Mouse (Mus musculus) limb, embryonic 15.5 days (tissue): ENCODE results near the gene Cadm3. TPM values are rescaled to one million over a fixed set of nuclear protein-coding genes. Genes with fewer than 3 reads are reported as not detected.

ENCODE experiments used
- ATAC-seq: fragments of 200-750 bp; cut with Nextera tagmentation; 2 replicates; pipeline ENCODE4 v1.8.0; 2017; ENCODE audit warnings: low read depth, moderate TSS enrichment; ENCODE audit not compliant: insufficient number of reproducible peaks, low FRiP score, low TSS enrichment
- H3K27ac ChIP-seq: fragments of 300-500 bp; sonication (generic); 2 replicates; pipeline ENCODE4 v1.5.1; 2015; ENCODE audit warnings: moderate library complexity, mild to moderate bottlenecking, inconsistent platforms
- H3K27me3 ChIP-seq: fragments of 300-500 bp; sonication (generic); 2 replicates; pipeline ENCODE4 v1.6.1; 2015; ENCODE audit warnings: inconsistent platforms
- H3K36me3 ChIP-seq: fragments of 300-500 bp; sonication (generic); 2 replicates; pipeline ENCODE4 v1.6.1; 2015; ENCODE audit warnings: inconsistent platforms
- H3K4me1 ChIP-seq: fragments of 300-500 bp; sonication (generic); 2 replicates; pipeline ENCODE4 v1.6.1; 2015; ENCODE audit warnings: inconsistent platforms
- H3K4me2 ChIP-seq: fragments of 300-500 bp; sonication (generic); 2 replicates; pipeline ENCODE4 v1.6.1; 2015; ENCODE audit warnings: mild to moderate bottlenecking, inconsistent platforms
- H3K4me3 ChIP-seq: fragments of 300-500 bp; sonication (generic); 2 replicates; pipeline ENCODE4 v1.5.1; 2015; ENCODE audit warnings: mild to moderate bottlenecking, inconsistent platforms
- H3K9ac ChIP-seq: fragments of 300-500 bp; sonication (generic); 2 replicates; pipeline ENCODE4 v1.6.1; 2015; ENCODE audit warnings: inconsistent platforms
- H3K9me3 ChIP-seq: fragments of 300-500 bp; sonication (generic); 2 replicates; pipeline ENCODE4 v1.6.1; 2016; ENCODE audit warnings: inconsistent platforms
- WGBS: fragments of 180-500 bp; shearing (Covaris S2); methylation state at CpG from one replicate; pipeline ENCODE4 v1.1.7; 2015; 5-methylcytosine and 5-hydroxymethylcytosine counted together
- polyA plus RNA-seq: library from polyadenylated mRNA; unstranded; fragments of >200 nt; fragmentation: Nextera tagmentation; extraction: Ambion mirVana; gene quantifications from 2 replicates; pipeline ENCODE4 v1.2.1, GENCODE M21; 2015

The Cadm3 gene
- polyA plus RNA-seq, 1 experiment from 2014 or later: 1.1 TPM

DNA sequence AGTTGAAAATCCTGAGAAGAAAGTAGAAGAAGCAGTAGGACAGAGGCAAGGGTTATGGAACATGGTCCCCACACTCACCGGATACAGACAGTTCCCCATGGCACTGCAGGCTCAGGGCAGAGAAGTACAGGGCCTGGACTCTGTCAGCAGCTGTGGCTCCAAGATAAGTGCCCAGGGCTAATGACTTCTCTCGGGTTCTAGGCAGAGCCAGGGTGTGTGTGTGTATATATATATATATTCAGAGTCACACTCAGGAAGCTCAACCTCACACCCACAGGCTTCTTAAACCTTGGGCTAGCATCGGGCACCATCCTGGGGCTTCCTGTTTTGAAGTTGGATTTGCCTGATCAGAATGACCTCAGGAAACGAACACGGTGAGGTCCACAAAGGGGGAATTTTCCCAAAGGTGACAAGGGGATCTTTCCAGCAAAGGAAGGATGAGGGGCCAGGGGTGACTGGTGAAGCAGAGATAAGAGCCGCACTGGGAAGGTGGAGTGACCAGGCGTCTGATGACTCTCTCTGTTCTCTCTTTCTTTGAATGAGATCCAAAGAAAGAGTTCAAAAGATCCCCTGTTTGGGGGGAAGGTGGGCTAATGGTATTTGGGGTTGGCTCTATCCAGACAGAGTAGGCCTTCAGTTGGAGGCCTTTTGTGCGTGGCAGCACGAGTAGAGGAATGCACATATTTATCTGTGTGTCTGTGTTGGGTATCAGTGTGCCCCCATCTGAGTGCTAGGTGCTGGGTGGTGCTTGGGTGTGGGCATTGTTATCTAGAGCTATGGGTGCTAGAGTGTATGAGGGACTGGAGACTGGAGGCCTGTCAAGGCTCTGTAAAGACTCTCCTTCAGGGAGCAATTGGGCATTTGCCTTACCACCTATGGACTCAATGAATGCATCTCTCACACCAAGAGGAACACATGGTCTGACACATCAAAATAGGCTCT is 33.9 kb downstream of the Cadm3 start, which contains the start of gene Ackr1:
Gene Ackr1, minus strand, starts transcription at position 439 of the 942 bp plus-strand sequence.
- no peaks in the 10 kb centered on the region for H3K4me1 ChIP-seq
- no peak for ATAC-seq
- 68% methylated on average over 9 of the region's 9 CpGs for WGBS

DNA sequence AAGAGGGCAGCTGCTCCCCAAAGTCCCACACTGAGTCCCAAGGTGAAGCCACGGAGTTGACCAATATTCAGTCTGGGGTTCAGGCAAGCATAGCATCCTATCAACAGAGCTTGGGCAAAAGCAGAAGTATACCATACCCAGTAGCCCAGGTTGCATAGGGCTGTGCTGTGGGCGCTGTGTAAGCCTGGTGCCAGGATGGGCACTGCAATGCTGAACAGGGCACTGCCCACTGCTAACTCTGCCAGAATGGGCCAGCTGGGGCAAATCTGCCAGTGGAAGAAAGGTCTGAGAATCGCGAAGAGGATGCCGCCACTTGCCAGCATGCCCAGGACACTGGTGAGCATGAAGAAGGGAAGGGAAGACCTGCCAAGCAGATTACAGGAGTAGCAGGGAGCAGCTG is 35.1 kb downstream of the Cadm3 start:
- no peaks in the 10 kb centered on the region for H3K36me3 ChIP-seq
- no peak overlapping the region for H3K27ac ChIP-seq
- no peaks in the 10 kb centered on the region for H3K4me1 ChIP-seq
- no peak overlapping the region for H3K9ac ChIP-seq
- H3K27me3 ChIP-seq: no peaks in the 10 kb centered on the region
- WGBS: 85% methylated on average over 5 of the region's 5 CpGs
- H3K4me3 ChIP-seq: no peak overlapping the region
- H3K4me2 ChIP-seq: no peak overlapping the region
- ATAC-seq: no peak
- H3K9me3 ChIP-seq: no peaks in the 10 kb centered on the region

More for the DNA sequence above, 33.9 kb downstream of the Cadm3 start, which contains the start of gene Ackr1:
- Histone ChIP-seq H3K4me3 (no peak within 1 kb of the TSS), H3K36me3 (no peaks in the 10 kb centered on the region), H3K9me3 (no peaks in the 10 kb centered on the region), H3K27me3 (no peaks in the 10 kb centered on the region), H3K4me2 (no peak within 1 kb of the TSS), H3K9ac (no peak within 1 kb of the TSS), H3K27ac (no peak within 1 kb of the TSS)

DNA sequence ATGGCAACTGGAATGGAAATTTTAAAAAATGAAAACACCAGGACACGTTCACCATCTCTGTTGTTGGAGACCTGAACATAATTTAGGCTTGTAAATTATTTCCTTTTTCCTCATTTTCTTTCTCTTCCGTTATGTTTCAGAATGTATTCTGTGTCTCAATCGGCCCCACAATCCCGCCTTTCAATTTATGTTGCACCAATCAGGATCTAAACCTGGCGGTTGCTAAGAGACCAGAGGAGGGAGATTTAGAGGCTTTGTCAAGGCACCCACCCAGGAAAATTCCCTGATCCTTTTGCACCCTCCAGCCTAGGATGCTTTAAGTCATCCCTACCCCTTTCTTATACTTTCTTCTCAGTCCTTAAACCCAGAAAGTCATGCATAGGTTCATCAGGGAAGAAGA is 37.8 kb downstream of the Cadm3 start:
- Histone ChIP-seq H3K4me3 (no peak overlapping the region), H3K4me1 (no peaks in the 10 kb centered on the region), H3K4me2 (no peak overlapping the region), H3K9me3 (no peaks in the 10 kb centered on the region), H3K9ac (no peak overlapping the region), H3K27me3 (no peaks in the 10 kb centered on the region), H3K27ac (no peak overlapping the region), H3K36me3 (no peaks in the 10 kb centered on the region)
- no peak for ATAC-seq
- 80% methylated on average over 5 of the region's 5 CpGs for WGBS

DNA sequence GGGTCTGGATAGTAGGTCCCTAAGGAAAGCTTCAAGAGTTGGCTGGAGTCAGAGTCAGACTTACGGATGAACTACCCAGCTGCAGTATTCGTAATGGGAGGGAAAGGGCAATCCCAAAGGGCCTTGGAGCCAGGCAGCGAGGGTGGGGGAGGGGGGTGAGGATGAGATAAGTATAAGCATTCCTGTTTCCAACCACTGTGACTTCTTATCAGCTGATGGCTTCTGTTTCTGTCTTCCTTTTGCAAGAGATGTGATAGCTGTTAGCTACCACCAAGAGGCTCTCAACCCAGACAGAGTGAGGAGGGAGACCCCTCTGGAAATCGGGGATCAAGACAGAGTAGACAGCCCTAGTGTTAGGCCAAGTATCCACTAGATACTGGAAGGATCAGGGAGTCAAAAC is 38.3 kb downstream of the Cadm3 start:
- 51% methylated on average over 4 of the region's 4 CpGs for WGBS
- Histone ChIP-seq H3K4me2 (no peak overlapping the region), H3K27ac (no peak overlapping the region), H3K36me3 (no peaks in the 10 kb centered on the region), H3K9ac (no peak overlapping the region), H3K4me3 (no peak overlapping the region), H3K4me1 (no peaks in the 10 kb centered on the region), H3K27me3 (no peaks in the 10 kb centered on the region), H3K9me3 (no peaks in the 10 kb centered on the region)
- ATAC-seq: no peak

DNA sequence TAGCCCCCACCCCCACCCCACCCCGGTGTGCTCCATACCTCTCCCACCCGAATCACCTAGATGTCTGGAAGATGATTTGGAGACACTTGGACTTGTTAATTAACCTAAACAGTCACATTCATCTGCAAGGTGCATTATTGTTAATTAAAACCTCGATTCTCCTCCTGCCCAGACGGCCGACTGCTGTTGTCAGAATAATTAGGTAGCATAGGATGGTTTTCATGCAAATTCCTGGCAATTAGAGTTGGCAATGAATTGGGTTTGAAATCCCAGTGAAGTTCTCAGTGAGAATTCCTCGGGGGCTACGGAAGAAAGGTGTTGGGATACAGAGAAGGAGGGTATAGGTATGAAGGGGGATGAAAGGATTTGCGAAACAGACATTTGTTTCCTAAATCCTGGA is 39.0 kb downstream of the Cadm3 start:
- H3K4me1 ChIP-seq: no peaks in the 10 kb centered on the region
- no peak for ATAC-seq
- H3K9ac ChIP-seq: no peak overlapping the region
- no peaks in the 10 kb centered on the region for H3K9me3 ChIP-seq
- H3K36me3 ChIP-seq: no peaks in the 10 kb centered on the region
- H3K4me3 ChIP-seq: no peak overlapping the region
- H3K27ac ChIP-seq: no peak overlapping the region
- no peaks in the 10 kb centered on the region for H3K27me3 ChIP-seq
- H3K4me2 ChIP-seq: no peak overlapping the region
- WGBS: 53% methylated on average over 8 of the region's 8 CpGs

DNA sequence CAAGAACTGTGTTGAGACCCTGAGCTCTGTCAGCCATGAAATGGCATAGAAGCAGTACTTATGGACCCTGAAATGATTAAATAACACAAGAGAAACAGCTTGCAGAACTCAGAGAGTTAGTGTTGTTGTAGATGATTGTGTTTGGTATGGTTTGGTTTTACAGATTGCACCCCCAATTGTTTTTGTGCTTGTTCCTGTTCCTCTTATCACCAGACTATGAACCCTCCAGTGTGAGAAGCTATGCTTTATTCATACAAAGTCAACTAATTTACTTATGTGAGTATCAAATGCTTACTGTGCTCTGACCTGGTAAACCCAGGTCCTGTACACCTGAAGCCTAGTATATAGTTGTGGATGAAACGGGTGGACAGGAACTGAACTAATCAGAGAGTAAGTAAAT is 40.9 kb downstream of the Cadm3 start:
- no peaks in the 10 kb centered on the region for H3K4me1 ChIP-seq
- no peak overlapping the region for H3K4me3 ChIP-seq
- H3K4me2 ChIP-seq: no peak overlapping the region
- H3K27me3 ChIP-seq: no peaks in the 10 kb centered on the region
- no peak overlapping the region for H3K27ac ChIP-seq
- H3K9me3 ChIP-seq: no peaks in the 10 kb centered on the region
- no peak overlapping the region for H3K9ac ChIP-seq
- ATAC-seq: no peak
- WGBS: 76% methylated on average over 1 of the region's 1 CpGs
- H3K36me3 ChIP-seq: no peaks in the 10 kb centered on the region

DNA sequence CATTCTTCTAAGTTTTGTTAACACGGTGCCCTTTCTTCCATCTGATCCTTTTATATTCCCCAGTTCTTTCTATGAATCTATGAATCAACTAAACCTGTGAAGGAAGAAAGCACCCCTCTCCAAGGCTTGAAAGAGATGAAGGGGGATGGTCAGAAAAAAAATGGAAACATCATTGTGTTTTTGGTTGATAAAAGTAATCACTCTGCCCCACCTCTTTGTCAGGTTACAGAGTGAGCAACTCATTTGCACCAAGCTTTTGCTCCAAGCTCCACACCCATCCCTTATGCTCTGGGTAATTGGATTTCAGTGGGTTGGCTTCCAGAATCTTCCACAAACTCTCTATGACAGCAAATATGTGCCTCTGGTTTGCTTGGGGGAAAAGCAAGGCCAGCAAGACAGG is 42.1 kb downstream of the Cadm3 start:
- H3K4me3 ChIP-seq: no peak overlapping the region
- no peaks in the 10 kb centered on the region for H3K9me3 ChIP-seq
- H3K36me3 ChIP-seq: no peaks in the 10 kb centered on the region
- H3K9ac ChIP-seq: no peak overlapping the region
- H3K27ac ChIP-seq: no peak overlapping the region
- ATAC-seq: no peak
- H3K4me2 ChIP-seq: no peak overlapping the region
- 83% methylated on average over 1 of the region's 1 CpGs for WGBS
- no peaks in the 10 kb centered on the region for H3K4me1 ChIP-seq
- no peaks in the 10 kb centered on the region for H3K27me3 ChIP-seq

DNA sequence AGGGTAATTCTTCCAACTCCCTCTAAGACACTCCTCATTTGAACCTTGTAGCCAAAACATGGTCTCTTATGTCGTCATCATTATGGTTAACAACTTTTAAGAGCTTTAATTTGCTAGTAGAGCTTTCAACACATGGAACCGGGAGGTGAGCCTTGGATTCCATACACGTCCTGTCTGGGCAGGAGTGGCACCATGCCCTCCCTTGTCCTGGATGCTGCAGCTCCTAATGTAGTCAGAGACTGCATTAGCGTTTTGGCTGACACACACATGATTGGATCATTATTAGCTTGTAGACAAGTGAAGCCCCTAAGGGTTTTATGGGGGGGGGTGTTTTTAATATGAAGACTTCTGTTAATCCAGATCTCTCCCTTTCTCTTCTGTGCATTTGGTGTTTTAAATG is 42.5 kb downstream of the Cadm3 start:
- Histone ChIP-seq H3K9ac (no peak overlapping the region), H3K4me2 (no peak overlapping the region), H3K9me3 (no peaks in the 10 kb centered on the region), H3K4me1 (no peaks in the 10 kb centered on the region), H3K27ac (no peak overlapping the region), H3K4me3 (no peak overlapping the region), H3K27me3 (no peaks in the 10 kb centered on the region), H3K36me3 (no peaks in the 10 kb centered on the region)
- no peak for ATAC-seq
- 57% methylated on average over 4 of the region's 4 CpGs for WGBS

DNA sequence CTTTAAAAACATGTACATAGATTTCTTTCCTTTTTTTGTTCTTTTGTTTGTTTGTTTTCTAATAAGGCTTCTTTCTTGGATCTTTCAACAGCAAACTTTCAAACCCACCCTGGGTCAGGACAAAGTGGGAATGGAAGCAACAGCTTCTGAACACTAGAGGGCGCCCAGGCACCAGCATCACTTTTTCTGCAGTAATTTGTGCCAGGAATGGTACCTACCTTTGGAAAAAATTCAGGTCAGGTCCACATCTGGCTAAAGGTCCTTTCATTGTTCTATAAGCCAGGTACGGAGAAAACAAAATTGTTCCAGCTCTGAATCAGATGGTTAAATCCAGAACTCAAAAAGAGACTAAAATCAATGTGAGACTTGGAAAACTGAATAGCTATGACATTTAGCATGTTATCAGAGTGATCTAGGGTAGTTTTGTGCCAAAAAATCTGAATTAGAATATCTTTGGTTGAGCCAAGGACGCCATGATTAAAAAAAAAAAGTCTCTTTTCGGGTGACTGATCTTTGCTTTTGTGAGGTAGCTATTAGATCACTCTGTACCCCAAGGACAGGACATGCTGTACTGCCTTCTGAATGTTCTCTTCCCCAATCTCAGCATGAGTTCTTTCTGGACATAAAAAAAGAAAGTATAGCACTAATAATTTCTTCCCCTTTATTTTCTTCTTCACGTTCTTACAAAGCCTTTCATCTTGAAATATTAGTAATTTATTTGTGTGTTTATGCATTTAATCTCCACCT is 43.5 kb downstream of the Cadm3 start:
- no peaks in the 10 kb centered on the region for H3K27me3 ChIP-seq
- no peaks in the 10 kb centered on the region for H3K4me1 ChIP-seq
- H3K27ac ChIP-seq: no peak overlapping the region
- H3K9me3 ChIP-seq: no peaks in the 10 kb centered on the region
- H3K4me2 ChIP-seq: no peak overlapping the region
- no peak overlapping the region for H3K9ac ChIP-seq
- no peak overlapping the region for H3K4me3 ChIP-seq
- 30% methylated on average over 5 of the region's 5 CpGs for WGBS
- ATAC-seq: no peak
- H3K36me3 ChIP-seq: no peaks in the 10 kb centered on the region

DNA sequence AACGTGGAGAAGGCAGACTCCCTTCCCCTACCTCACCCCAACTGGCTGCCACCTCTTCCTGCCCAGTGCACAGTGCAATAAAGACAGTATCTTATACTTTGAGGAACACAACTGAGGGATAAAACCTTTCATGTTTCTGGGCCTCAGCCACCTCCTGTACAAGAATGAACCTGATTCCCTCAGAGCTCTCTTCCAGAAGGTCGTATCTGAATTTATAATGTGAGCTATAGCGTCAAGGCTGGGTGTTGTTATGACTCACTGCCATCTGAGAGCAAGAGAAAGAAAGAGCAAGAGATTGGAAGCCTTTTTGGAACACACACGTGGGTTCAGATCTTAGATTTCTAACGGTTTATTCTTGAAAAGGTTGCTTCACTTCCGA is 45.3 kb downstream of the Cadm3 start:
- WGBS: 69% methylated on average over 6 of the region's 6 CpGs
- H3K4me3 ChIP-seq: no peak overlapping the region

DNA sequence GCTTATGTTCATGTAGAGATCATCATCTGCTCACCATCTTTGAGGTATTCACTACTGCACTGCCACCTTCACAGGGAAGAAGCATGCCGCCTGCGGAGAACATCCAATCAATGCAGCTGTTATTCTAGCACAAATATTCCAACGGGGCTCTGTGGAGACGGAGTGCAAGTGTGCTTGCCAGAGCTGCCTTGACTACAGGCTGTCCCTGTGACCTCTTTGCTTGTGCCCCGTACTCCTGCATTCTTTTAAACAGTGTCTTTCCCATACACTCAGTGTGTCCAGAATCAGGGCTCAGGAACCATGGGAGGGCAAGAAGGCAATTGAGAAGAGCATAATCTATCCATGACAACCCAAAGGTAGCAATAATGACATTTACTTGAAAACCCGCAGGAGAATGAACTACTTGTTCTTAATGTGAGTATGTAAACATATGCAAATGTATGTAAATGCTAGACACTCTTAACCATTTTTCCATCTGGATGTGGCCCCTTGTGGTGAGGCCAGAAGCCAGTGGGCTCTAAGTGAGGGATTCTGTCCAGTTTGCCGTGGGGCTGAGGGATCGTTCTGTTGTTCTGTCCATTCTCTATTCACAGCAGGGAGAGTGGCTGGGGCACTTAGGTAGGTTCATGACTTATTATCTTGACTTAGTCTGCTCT is 45.8 kb downstream of the Cadm3 start:
- Histone ChIP-seq H3K9ac (no peak overlapping the region), H3K27me3 (no peaks in the 10 kb centered on the region), H3K36me3 (no peaks in the 10 kb centered on the region), H3K4me3 (no peak overlapping the region), H3K27ac (no peak overlapping the region), H3K4me1 (no peaks in the 10 kb centered on the region), H3K4me2 (no peak overlapping the region), H3K9me3 (no peaks in the 10 kb centered on the region)
- ATAC-seq: no peak
- 73% methylated on average over 8 of the region's 8 CpGs for WGBS

More for the DNA sequence above, 45.3 kb downstream of the Cadm3 start:
- ATAC-seq: no peak
- no peaks in the 10 kb centered on the region for H3K9me3 ChIP-seq
- no peak overlapping the region for H3K9ac ChIP-seq
- no peaks in the 10 kb centered on the region for H3K27me3 ChIP-seq
- no peaks in the 10 kb centered on the region for H3K36me3 ChIP-seq
- no peak overlapping the region for H3K4me2 ChIP-seq
- H3K27ac ChIP-seq: no peak overlapping the region
- H3K4me1 ChIP-seq: no peaks in the 10 kb centered on the region
